Mouse (Mus musculus) limb, embryonic 11.5 days (tissue): Measurements from ENCODE around the gene Pkd1l1. TPM values are rescaled to one million over a fixed set of nuclear protein-coding genes. Genes with fewer than 3 reads are reported as not detected.
A peak's percentile ranks its signal among the peaks of the same experiment; 100 is the strongest.

Source experiments
- ATAC-seq: fragments of 200-750 bp; cut with Nextera tagmentation; 2 replicates; pipeline ENCODE4 v1.8.0; 2017; ENCODE audit warnings: low read depth; ENCODE audit not compliant: insufficient number of reproducible peaks, low FRiP score, low TSS enrichment
- DNase-seq: peaks from one replicate; pipeline ENCODE4 v3.0.0-alpha.2; 2015; ENCODE audit warnings: low spot score
- H3K27ac ChIP-seq: fragments of 300-500 bp; sonication (generic); replicated peaks from 2 replicates; pipeline ENCODE4 v1.5.1; 2014; ENCODE audit warnings: low read depth, mild to moderate bottlenecking, low read length
- H3K27me3 ChIP-seq: fragments of 300-500 bp; sonication (generic); 2 replicates; pipeline ENCODE4 v1.6.1; 2014; ENCODE audit warnings: mild to moderate bottlenecking, low read length, mixed read lengths; ENCODE audit not compliant: control insufficient read depth, insufficient read depth
- H3K36me3 ChIP-seq: fragments of 300-500 bp; sonication (generic); 2 replicates; pipeline ENCODE4 v1.6.1; 2014; ENCODE audit warnings: mild to moderate bottlenecking, low read length, moderate library complexity, mixed read lengths; ENCODE audit not compliant: control insufficient read depth, insufficient read depth
- H3K4me1 ChIP-seq: fragments of 300-500 bp; sonication (generic); 2 replicates; pipeline ENCODE4 v1.6.1; 2014; ENCODE audit warnings: low read length, mixed read lengths; ENCODE audit not compliant: control insufficient read depth, insufficient read depth
- H3K4me2 ChIP-seq: fragments of 300-500 bp; sonication (generic); 2 replicates; pipeline ENCODE4 v1.6.1; 2014; ENCODE audit warnings: low read depth, mild to moderate bottlenecking, moderate library complexity; ENCODE audit not compliant: severe bottlenecking
- H3K4me3 ChIP-seq: fragments of 300-500 bp; sonication (generic); 2 replicates; pipeline ENCODE4 v1.5.1; 2014; ENCODE audit warnings: low read depth, low read length
- H3K9ac ChIP-seq: fragments of 300-500 bp; sonication (generic); 2 replicates; pipeline ENCODE4 v1.6.1; 2014; ENCODE audit warnings: mild to moderate bottlenecking, low read length
- H3K9me3 ChIP-seq: fragments of 300-500 bp; sonication (generic); 2 replicates; pipeline ENCODE4 v1.6.1; 2016; ENCODE audit warnings: low read length; ENCODE audit not compliant: control insufficient read depth
- WGBS: fragments of 180-500 bp; shearing (Covaris S2); extraction: QIAGEN DNeasy Blood & Tissue Kit; methylation state at CpG from one replicate; pipeline ENCODE4 v1.1.7; 2014; 5-methylcytosine and 5-hydroxymethylcytosine counted together
- polyA plus RNA-seq: library from polyadenylated mRNA; unstranded; fragments of >200 nt; fragmentation: Nextera tagmentation; extraction: Ambion mirVana; gene quantifications from 2 replicates; pipeline ENCODE4 v1.2.1, GENCODE M21; 2014

Pkd1l1 gene
- polyA plus RNA-seq, 1 experiment from 2014 or later: 0.03 TPM

DNA sequence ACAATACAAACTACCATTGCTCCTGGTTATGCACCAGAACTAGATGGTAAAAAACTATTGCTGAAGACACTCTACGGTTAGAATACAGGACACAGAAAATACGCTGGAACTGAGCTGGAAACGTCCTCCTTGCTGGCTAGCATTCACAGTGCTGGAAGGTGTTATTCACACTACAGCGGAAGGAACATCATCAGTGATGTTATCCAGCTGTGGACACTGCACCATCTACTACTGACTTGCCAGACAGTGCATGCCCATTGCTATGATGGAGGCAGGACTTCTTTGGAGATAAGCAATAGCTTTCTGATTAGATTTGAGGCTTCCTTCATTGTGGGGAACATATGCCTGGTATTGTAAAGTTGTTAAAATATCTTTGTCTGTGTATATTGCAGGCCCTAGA is 90.3 kb downstream of the Pkd1l1 start:
- no peak overlapping the region for H3K4me3 ChIP-seq
- no peaks in the 10 kb centered on the region for H3K27me3 ChIP-seq
- ATAC-seq: no peak
- H3K27ac ChIP-seq: no peak overlapping the region
- 90% methylated on average over 4 of the region's 4 CpGs for WGBS
- no peaks in the 10 kb centered on the region for H3K9me3 ChIP-seq
- H3K36me3 ChIP-seq: no peaks in the 10 kb centered on the region
- H3K4me2 ChIP-seq: no peak overlapping the region
- no peak for DNase-seq
- no peak overlapping the region for H3K9ac ChIP-seq
- H3K4me1 ChIP-seq: no peaks in the 10 kb centered on the region

DNA sequence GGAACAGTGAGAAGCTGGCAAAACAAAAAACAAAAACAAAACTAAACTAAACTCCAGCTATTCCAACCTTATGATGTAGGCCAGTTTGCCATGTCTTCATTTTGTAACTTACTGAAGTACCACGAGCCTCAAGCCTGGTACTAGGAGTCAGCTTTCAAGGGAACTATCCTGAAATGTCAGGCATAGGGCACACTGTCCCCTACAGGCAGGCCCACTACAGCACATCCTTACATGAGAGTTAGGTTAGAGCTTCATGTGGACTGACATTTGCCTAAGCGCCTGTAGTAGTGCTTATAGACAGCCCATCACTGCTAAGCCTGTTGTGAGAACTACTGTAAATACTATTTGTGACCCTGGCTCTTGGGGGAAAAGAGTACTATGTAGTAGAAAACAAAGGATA is 91.5 kb downstream of the Pkd1l1 start:
- 58% methylated on average over 2 of the region's 2 CpGs for whole genome bisulfite sequencing
- Histone ChIP-seq H3K9ac (no peak overlapping the region), H3K4me1 (no peaks in the 10 kb centered on the region), H3K9me3 (no peaks in the 10 kb centered on the region), H3K27ac (no peak overlapping the region), H3K27me3 (no peaks in the 10 kb centered on the region), H3K4me2 (no peak overlapping the region), H3K4me3 (no peak overlapping the region), H3K36me3 (no peaks in the 10 kb centered on the region)
- DNase-seq (no peak), ATAC-seq (no peak)

DNA sequence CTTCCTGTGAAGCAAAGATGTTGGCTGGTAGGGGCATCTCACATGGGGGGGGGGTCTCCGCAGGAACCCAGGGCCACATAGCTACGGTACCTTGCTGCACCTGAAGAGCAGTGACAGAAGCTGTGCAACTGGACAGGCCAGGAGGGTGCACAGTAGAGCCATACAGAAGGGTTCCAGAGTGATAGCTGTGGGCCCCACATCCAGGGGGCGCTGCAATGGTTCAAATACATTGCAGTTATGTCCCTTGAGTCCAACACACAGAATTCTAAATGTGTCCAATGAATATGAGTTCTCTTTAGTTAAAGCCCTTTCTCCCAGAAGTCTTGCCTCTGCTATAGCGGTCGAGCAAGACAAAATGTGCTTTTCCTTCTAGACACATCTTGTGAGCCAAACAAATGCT is 103.0 kb downstream of the Pkd1l1 start:
- H3K4me2 ChIP-seq: no peak overlapping the region
- no peak for ATAC-seq
- H3K9me3 ChIP-seq: no peaks in the 10 kb centered on the region
- H3K4me3 ChIP-seq: no peak overlapping the region
- H3K27me3 ChIP-seq: no peaks in the 10 kb centered on the region
- DNase-seq: no peak
- no peak overlapping the region for H3K27ac ChIP-seq
- no peaks in the 10 kb centered on the region for H3K4me1 ChIP-seq
- WGBS: 90% methylated on average over 5 of the region's 5 CpGs
- H3K36me3 ChIP-seq: no peaks in the 10 kb centered on the region
- H3K9ac ChIP-seq: no peak overlapping the region

DNA sequence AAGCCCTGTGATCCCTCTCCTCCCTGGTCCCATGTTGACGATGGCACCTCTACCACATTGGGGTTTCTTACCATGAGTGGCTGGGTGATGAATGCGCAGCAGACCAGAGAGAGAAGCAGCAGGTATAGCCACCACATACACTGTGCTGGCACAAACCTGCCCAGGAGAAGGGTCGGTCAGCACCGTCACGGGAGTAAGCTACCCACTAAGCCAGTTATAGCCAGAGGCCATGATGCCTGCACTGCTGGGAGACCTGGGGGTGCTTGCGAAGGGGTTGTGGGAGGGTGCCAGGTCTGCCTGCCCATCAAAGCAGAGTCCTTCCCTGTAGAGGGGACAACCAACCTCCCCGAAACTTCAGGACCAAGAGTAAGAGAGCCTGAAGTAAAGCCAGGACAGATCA is 107.0 kb downstream of the Pkd1l1 start:
- H3K9me3 ChIP-seq: no peaks in the 10 kb centered on the region
- WGBS: 94% methylated on average over 7 of the region's 7 CpGs

DNA sequence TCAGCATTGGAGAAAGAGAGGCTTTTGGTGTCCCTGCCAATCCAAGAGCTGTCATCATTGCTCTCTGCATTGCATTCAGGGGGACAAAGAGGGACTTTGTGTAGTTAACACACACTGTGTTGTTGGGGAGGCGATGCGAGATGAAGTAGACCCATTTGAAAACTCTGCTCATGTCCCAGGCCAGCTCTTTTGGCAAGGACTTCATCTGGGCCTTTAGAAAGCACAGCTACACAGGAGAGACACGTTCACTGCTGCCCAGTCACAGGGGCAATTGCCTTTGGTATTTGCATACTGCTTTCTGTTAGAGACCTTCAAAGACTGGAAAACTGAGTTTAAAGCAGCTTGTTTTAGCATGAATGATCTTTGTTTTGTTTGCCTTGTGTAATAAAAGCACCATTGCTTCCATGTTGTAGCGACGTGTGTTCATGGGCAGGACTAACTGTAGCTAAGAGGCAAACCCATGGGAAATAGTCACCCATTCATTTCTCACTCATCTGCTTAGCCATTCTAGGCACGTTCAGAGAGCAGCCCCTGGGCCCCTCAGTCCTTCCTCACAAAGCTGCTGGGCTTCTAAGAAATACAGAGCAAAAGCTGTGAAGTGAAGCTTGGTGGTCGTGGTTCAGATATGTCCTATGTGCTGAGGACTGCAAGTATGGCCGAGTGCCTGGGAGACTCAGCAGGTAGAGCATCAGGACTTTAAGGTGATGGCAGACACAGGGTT is 109.0 kb downstream of the Pkd1l1 start:
- Histone ChIP-seq H3K36me3 (no peaks in the 10 kb centered on the region), H3K27me3 (no peaks in the 10 kb centered on the region), H3K9me3 (no peaks in the 10 kb centered on the region), H3K27ac (no peak overlapping the region), H3K4me3 (no peak overlapping the region), H3K4me2 (no peak overlapping the region), H3K9ac (no peak overlapping the region), H3K4me1 (no peaks in the 10 kb centered on the region)
- DNase-seq (no peak), ATAC-seq (no peak)
- 80% methylated on average over 8 of the region's 8 CpGs for WGBS

More for the DNA sequence above, 107.0 kb downstream of the Pkd1l1 start:
- H3K27me3 ChIP-seq: no peaks in the 10 kb centered on the region
- H3K4me3 ChIP-seq: no peak overlapping the region
- no peak overlapping the region for H3K27ac ChIP-seq
- no peak overlapping the region for H3K9ac ChIP-seq
- DNase-seq (no peak), ATAC-seq (no peak)
- no peaks in the 10 kb centered on the region for H3K36me3 ChIP-seq
- no peaks in the 10 kb centered on the region for H3K4me1 ChIP-seq
- no peak overlapping the region for H3K4me2 ChIP-seq

DNA sequence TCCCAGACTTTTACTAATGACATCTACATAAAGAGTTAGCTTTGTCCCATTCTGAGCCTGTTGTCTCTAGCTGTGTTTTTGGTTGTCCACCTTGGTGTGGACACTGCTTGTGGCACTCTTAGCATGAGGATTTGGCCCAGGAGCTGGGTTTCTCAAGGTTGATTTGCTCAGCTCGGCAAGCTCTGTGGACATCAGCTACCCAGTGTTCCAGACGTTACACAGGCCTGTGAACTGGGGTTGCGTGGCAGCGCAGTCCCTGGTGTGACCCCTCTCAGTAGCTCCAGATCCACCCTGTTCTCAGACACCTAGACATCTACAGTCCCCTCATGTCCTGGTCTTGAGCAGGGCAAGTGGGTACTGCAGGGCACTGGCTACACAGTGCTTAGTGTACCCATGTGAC is 110.6 kb downstream of the Pkd1l1 start:
- ATAC-seq (no peak), DNase-seq (no peak)
- no peak overlapping the region for H3K27ac ChIP-seq
- H3K9ac ChIP-seq: no peak overlapping the region
- 91% methylated on average over 4 of the region's 4 CpGs for WGBS
- H3K4me2 ChIP-seq: no peak overlapping the region
- no peaks in the 10 kb centered on the region for H3K9me3 ChIP-seq
- no peaks in the 10 kb centered on the region for H3K4me1 ChIP-seq
- H3K27me3 ChIP-seq: no peaks in the 10 kb centered on the region
- H3K4me3 ChIP-seq: no peak overlapping the region
- no peaks in the 10 kb centered on the region for H3K36me3 ChIP-seq

DNA sequence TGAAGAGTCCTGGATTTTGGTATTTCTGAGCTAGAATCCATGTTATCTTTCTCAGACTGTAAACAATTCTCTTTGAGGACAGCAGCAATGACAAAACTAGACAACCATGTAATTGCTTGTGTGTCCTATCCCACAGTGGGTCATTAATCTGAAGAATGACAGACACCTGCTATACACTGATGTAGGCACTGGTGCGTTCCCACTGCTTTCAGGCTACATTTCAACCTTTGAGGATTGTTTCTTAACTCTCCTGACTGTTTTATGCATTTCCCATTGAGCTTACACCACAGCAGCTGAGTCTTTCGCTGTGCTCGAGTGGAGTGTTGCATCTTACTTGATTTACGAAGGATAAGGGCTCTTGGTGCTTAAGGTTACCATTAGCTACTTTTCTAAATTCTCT is 111.1 kb downstream of the Pkd1l1 start:
- no peak overlapping the region for H3K4me3 ChIP-seq
- no peak overlapping the region for H3K9ac ChIP-seq
- ATAC-seq (no peak), DNase-seq (no peak)
- H3K9me3 ChIP-seq: no peaks in the 10 kb centered on the region
- H3K4me1 ChIP-seq: no peaks in the 10 kb centered on the region
- H3K4me2 ChIP-seq: no peak overlapping the region
- 83% methylated on average over 4 of the region's 4 CpGs for WGBS
- H3K27me3 ChIP-seq: no peaks in the 10 kb centered on the region
- H3K36me3 ChIP-seq: no peaks in the 10 kb centered on the region
- H3K27ac ChIP-seq: no peak overlapping the region

DNA sequence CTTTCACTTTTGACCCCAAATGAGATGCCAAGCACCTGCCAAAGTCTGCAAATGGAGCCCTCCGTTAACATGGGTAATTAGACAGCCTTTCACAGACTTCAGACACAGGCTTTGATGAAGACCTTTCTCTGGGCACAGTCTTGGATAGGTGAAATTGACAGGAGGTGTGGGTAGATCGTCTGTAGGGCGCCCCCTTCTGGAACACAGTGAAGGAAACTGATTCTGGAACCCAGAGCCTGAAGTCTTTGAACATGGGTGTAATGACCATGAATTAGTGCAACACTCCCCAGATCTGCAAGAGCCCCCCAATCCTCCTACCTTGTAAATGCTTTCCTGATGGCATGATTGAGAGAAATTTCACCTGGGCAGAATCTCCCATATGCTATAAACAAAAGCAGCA is 112.2 kb downstream of the Pkd1l1 start:
- DNase-seq: no peak
- H3K27ac ChIP-seq: no peak overlapping the region
- WGBS: 27% methylated on average over 3 of the region's 3 CpGs

DNA sequence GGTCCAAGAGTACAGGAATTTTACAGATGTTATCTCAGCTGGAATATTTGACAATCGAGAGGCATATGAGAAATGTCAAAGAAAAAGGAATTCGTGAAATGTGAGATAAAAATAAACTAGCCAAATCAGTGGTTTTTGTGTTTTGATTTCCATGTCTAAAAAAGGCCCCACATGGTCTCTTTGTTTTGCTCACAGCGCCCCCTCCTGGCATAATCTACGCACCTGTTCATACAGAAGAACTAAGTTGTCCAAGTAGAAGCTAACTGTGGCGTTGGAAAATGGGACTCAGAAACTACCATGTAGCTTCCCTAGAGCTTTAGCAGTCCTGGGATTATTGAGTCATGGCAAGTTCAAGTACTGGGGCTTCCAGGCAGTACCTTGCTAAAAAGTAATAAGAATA is 113.2 kb downstream of the Pkd1l1 start:
- no peaks in the 10 kb centered on the region for H3K9me3 ChIP-seq
- no peaks in the 10 kb centered on the region for H3K4me1 ChIP-seq
- H3K4me2 ChIP-seq: no peak overlapping the region
- no peaks in the 10 kb centered on the region for H3K36me3 ChIP-seq
- H3K27ac ChIP-seq: no peak overlapping the region
- H3K9ac ChIP-seq: no peak overlapping the region
- ATAC-seq (no peak), DNase-seq (peak; percentile 90)
- H3K4me3 ChIP-seq: no peak overlapping the region
- 25% methylated on average over 5 of the region's 5 CpGs for WGBS
- H3K27me3 ChIP-seq: no peaks in the 10 kb centered on the region

More for the DNA sequence above, 112.2 kb downstream of the Pkd1l1 start:
- Histone ChIP-seq H3K4me3 (no peak overlapping the region), H3K4me2 (no peak overlapping the region), H3K36me3 (no peaks in the 10 kb centered on the region), H3K9me3 (no peaks in the 10 kb centered on the region), H3K27me3 (no peaks in the 10 kb centered on the region), H3K4me1 (no peaks in the 10 kb centered on the region), H3K9ac (no peak overlapping the region)
- ATAC-seq: no peak
